ENCODE assay signal across 27 mouse cellular contexts in genomic region chr4:153862121-153862660, GRCm38 (mm10).
A peak's percentile ranks its signal among the peaks of the same experiment; 100 is the strongest.
DNase-seq lines count a peak whose midpoint lies in the region; ATAC-seq and TF ChIP-seq lines count a peak whose summit lies in the region.
"Had no signal": no experiment of that assay in that cellular context is flagged by ENCODE, and none has a peak within 500 bp of the region (broad histone marks: within the 10 kb centered on the region; RNA-seq: fewer than 3 reads in every experiment).

No protein-coding gene starts in this region.

- H3K4me1 ChIP-seq in kidney, postnatal 0 days (replicated peaks; ENCODE audit: insufficient read depth, low read length): no peaks in the 10 kb centered on the region
- no peaks in the 10 kb centered on the region for H3K4me1 ChIP-seq in ES-Bruce4 (ENCODE audit: control insufficient read depth, insufficient read depth, low read length)
- no peaks in the 10 kb centered on the region; the same call in 1 of the 2 replicates for H3K4me1 ChIP-seq in neural tube, embryonic 15.5 days
- H3K4me1 ChIP-seq: kidney, embryonic 15.5 days; limb, embryonic 15.5 days; megakaryocyte, embryonic 14.5 days; stomach, embryonic 15.5 days had no signal

- H3K36me3 ChIP-seq in kidney, postnatal 0 days (ENCODE audit: insufficient read depth, low read length): no peaks in the 10 kb centered on the region
- H3K36me3 ChIP-seq in ES-Bruce4 (ENCODE audit: control insufficient read depth, insufficient read depth, low read length, poor library complexity, severe bottlenecking): no peaks in the 10 kb centered on the region
- H3K36me3 ChIP-seq in neural tube, embryonic 15.5 days: no peaks in the 10 kb centered on the region
- H3K36me3 ChIP-seq: hindbrain, embryonic 13.5 days; kidney, embryonic 15.5 days; limb, embryonic 10.5 days; limb, embryonic 15.5 days; stomach, embryonic 15.5 days had no signal

- 81% methylated on average over 12 of the region's 12 CpGs for WGBS in kidney, postnatal 0 days
- 82% methylated on average over 12 of the region's 12 CpGs for WGBS in neural tube, embryonic 15.5 days

- TF ChIP-seq EP300 in ES-Bruce4 (IDR thresholded peaks at IDR 0.05; ENCODE audit: insufficient read depth, low read depth, low read length): peak; percentile 68; the same call in 1 of the 2 replicates

- H3K4me2 ChIP-seq in kidney, postnatal 0 days (ENCODE audit: low read length): no peak overlapping the region
- H3K4me2 ChIP-seq in neural tube, embryonic 15.5 days: no peak overlapping the region
- H3K4me2 ChIP-seq: heart, embryonic 11.5 days; hindbrain, embryonic 13.5 days; kidney, embryonic 15.5 days; limb, embryonic 15.5 days; stomach, embryonic 15.5 days had no signal

- TF ChIP-seq POLR2A in ES-Bruce4 (IDR thresholded peaks at IDR 0.05; ENCODE audit: insufficient read depth, low read length): no peak

- H3K27ac ChIP-seq in kidney, postnatal 0 days: no peak overlapping the region
- H3K27ac ChIP-seq in ES-Bruce4 (ENCODE audit: insufficient read depth, low read length): no peak overlapping the region
- H3K27ac ChIP-seq in neural tube, embryonic 15.5 days (replicated peaks): no peak overlapping the region
- H3K27ac ChIP-seq: hindbrain, embryonic 13.5 days; kidney, embryonic 15.5 days; limb, embryonic 10.5 days; limb, embryonic 15.5 days; stomach, embryonic 15.5 days had no signal

- no peak overlapping the region for H3K4me3 ChIP-seq in kidney, postnatal 0 days (replicated peaks; ENCODE audit: low read depth, low read length)
- no peak overlapping the region for H3K4me3 ChIP-seq in ES-Bruce4 (ENCODE audit: low read depth, low read length)
- no peak overlapping the region for H3K4me3 ChIP-seq in neural tube, embryonic 15.5 days (replicated peaks)
- H3K4me3 ChIP-seq: hindbrain, embryonic 13.5 days; kidney, embryonic 15.5 days; limb, embryonic 10.5 days; limb, embryonic 15.5 days; megakaryocyte, embryonic 14.5 days; stomach, embryonic 15.5 days had no signal

- H3K9me3 ChIP-seq in kidney, postnatal 0 days (replicated peaks; ENCODE audit: low read length): no peaks in the 10 kb centered on the region
- H3K9me3 ChIP-seq in ES-Bruce4 (replicated peaks; ENCODE audit: control insufficient read depth, insufficient read depth, low read length, poor library complexity, severe bottlenecking): no peaks in the 10 kb centered on the region
- H3K9me3 ChIP-seq in neural tube, embryonic 15.5 days (replicated peaks): no peaks in the 10 kb centered on the region
- H3K9me3 ChIP-seq: hindbrain, embryonic 13.5 days; kidney, embryonic 15.5 days; limb, embryonic 10.5 days; limb, embryonic 15.5 days; stomach, embryonic 15.5 days had no signal

- no peak for TF ChIP-seq CTCF in kidney, postnatal 0 days (IDR thresholded peaks at IDR 0.05; ENCODE audit: low read depth)
- TF ChIP-seq CTCF in ES-Bruce4 (IDR thresholded peaks at IDR 0.05; ENCODE audit: low read depth, low read length): no peak

- H3K9ac ChIP-seq in kidney, postnatal 0 days (ENCODE audit: low read depth, low read length): no peak overlapping the region
- no peak overlapping the region for H3K9ac ChIP-seq in ES-Bruce4 (ENCODE audit: low read depth, poor library complexity, severe bottlenecking)
- H3K9ac ChIP-seq in neural tube, embryonic 15.5 days (replicated peaks): no peak overlapping the region
- H3K9ac ChIP-seq: hindbrain, embryonic 13.5 days; kidney, embryonic 15.5 days; limb, embryonic 15.5 days; stomach, embryonic 15.5 days had no signal

- no peaks in the 10 kb centered on the region for H3K27me3 ChIP-seq in kidney, postnatal 0 days (ENCODE audit: insufficient read depth, low read length)
- H3K27me3 ChIP-seq in ES-Bruce4 (ENCODE audit: control insufficient read depth, insufficient read depth, low read length, poor library complexity, severe bottlenecking): no peaks in the 10 kb centered on the region
- 0 out of 2 replicates have a peak, but pooled peaks cover 3% of the 10 kb centered on the region for H3K27me3 ChIP-seq in neural tube, embryonic 15.5 days (replicated peaks)
- H3K27me3 ChIP-seq: hindbrain, embryonic 13.5 days; limb, embryonic 15.5 days; megakaryocyte, embryonic 14.5 days; stomach, embryonic 15.5 days had no signal

- 0 out of 2 replicates have a peak, but pooled peaks have one; percentile 21 for ATAC-seq in kidney, postnatal 0 days (replicated peaks; ENCODE audit: low FRiP score, low read depth)
- no peak for ATAC-seq in erythroblast, adult 5-6 weeks (replicated peaks; ENCODE audit: low FRiP score, poor library complexity, severe bottlenecking)
- ATAC-seq in neural tube, embryonic 15.5 days (ENCODE audit: low FRiP score): no peak
- ATAC-seq: CD4-positive, CD25-positive, alpha-beta regulatory T cell, adult 4 months; forebrain, embryonic 14.5 days; lung, postnatal 0 days had no signal

- DNase-seq in kidney, postnatal 0 days (ENCODE audit: low spot score): no peak
- no peak for DNase-seq in kidney, postnatal 25 days
- peak; percentile 87 for DNase-seq in ZHBTc4 (ENCODE audit: low read depth, low spot score)
- DNase-seq in right cerebral cortex, adult 2 months (ENCODE audit: low spot score in 2 of 2): no peak
- DNase-seq: adrenal gland, adult 8-10 months; cerebellum, adult 2 months; cerebellum, postnatal 14 days; gastrocnemius, postnatal 25 days; heart, adult 18-20 months; heart, postnatal 4 days; kidney, adult 18-20 months; lung, adult 18-20 months; right cerebral cortex, postnatal 25 days; thymus, postnatal 14 days had no signal
